Mouse (Mus musculus) stomach, embryonic 16.5 days (tissue): ENCODE results near the gene Cbfa2t3. TPM values are rescaled to one million over a fixed set of nuclear protein-coding genes. Genes with fewer than 3 reads are reported as not detected.

Experiments used
- ATAC-seq: fragments of 200-750 bp; cut with Nextera tagmentation; 2 replicates; pipeline ENCODE4 v1.8.0; 2017; ENCODE audit warnings: moderate number of reproducible peaks, moderate TSS enrichment; ENCODE audit not compliant: insufficient read depth, low FRiP score
- H3K27ac ChIP-seq: fragments of 300-500 bp; sonication (generic); 2 replicates; pipeline ENCODE4 v1.5.1; 2014; ENCODE audit warnings: low read length
- H3K27me3 ChIP-seq: fragments of 300-500 bp; sonication (generic); 2 replicates; pipeline ENCODE4 v1.6.1; 2014; ENCODE audit warnings: low read length, control low read depth, mixed read lengths; ENCODE audit not compliant: control insufficient read depth, insufficient read depth
- H3K36me3 ChIP-seq: fragments of 300-500 bp; sonication (generic); 2 replicates; pipeline ENCODE4 v1.6.1; 2014; ENCODE audit warnings: low read length; ENCODE audit not compliant: control insufficient read depth, insufficient read depth
- H3K4me1 ChIP-seq: fragments of 300-500 bp; sonication (generic); 2 replicates; pipeline ENCODE4 v1.6.1; 2014; ENCODE audit warnings: low read length, control low read depth, mixed read lengths; ENCODE audit not compliant: control insufficient read depth, insufficient read depth
- H3K4me2 ChIP-seq: fragments of 300-500 bp; sonication (generic); 2 replicates; pipeline ENCODE4 v1.6.1; 2014; ENCODE audit warnings: low read depth, low read length, mixed read lengths
- H3K4me3 ChIP-seq: fragments of 300-500 bp; sonication (generic); replicated peaks from 2 replicates; pipeline ENCODE4 v1.5.1; 2014; ENCODE audit warnings: mild to moderate bottlenecking, low read length
- H3K9ac ChIP-seq: fragments of 300-500 bp; sonication (generic); 2 replicates; pipeline ENCODE4 v1.6.1; 2014; ENCODE audit warnings: low read length
- H3K9me3 ChIP-seq: fragments of 300-500 bp; sonication (generic); replicated peaks from 2 replicates; pipeline ENCODE4 v1.6.1; 2016; ENCODE audit warnings: low read length, control low read depth; ENCODE audit not compliant: control insufficient read depth
- WGBS: fragments of 180-500 bp; shearing (Covaris S2); extraction: QIAGEN DNeasy Blood & Tissue Kit; methylation state at CpG from one replicate; pipeline ENCODE4 v1.1.7; 2014; 5-methylcytosine and 5-hydroxymethylcytosine counted together
- polyA plus RNA-seq: library from polyadenylated mRNA; unstranded; fragments of >200 nt; fragmentation: Nextera tagmentation; extraction: Ambion mirVana; gene quantifications from 2 replicates; pipeline ENCODE4 v1.2.1, GENCODE M21; 2015

Gene Cbfa2t3
- polyA plus RNA-seq, 1 experiment from 2014 or later, result 4.1 TPM

- H3K27me3 ChIP-seq, result no peaks in the 10 kb centered on the region
- H3K27ac ChIP-seq, result peak overlapping the region; percentile 53
- no peak overlapping the region for H3K4me2 ChIP-seq
- ATAC-seq, result no peak
- peaks cover 49% of the 10 kb centered on the region for H3K4me1 ChIP-seq
- no peaks in the 10 kb centered on the region for H3K36me3 ChIP-seq
- no peaks in the 10 kb centered on the region for H3K9me3 ChIP-seq
- peak overlapping the region; percentile 12 for H3K9ac ChIP-seq
- 34% methylated on average over 9 of the region's 9 CpGs for WGBS
- H3K4me3 ChIP-seq, result no peak overlapping the region
Observed at GRCm38 (mm10) chr8:122666338-122666764, 32.6 kb downstream of the Cbfa2t3 start.

- WGBS, result 56% methylated on average over 12 of the region's 14 CpGs
- H3K27ac ChIP-seq, result peak overlapping the region; percentile 66; the same call in 1 of the 2 replicates
- ATAC-seq, result peak; percentile 12; the same call in 1 of the 2 replicates
- peaks cover 54% of the 10 kb centered on the region for H3K4me1 ChIP-seq
- H3K4me2 ChIP-seq, result 0 out of 2 replicates have a peak overlapping the region, but pooled peaks have one; percentile 11
- H3K9me3 ChIP-seq, result no peaks in the 10 kb centered on the region
- no peak overlapping the region for H3K4me3 ChIP-seq
- no peaks in the 10 kb centered on the region for H3K36me3 ChIP-seq
- H3K27me3 ChIP-seq, result no peaks in the 10 kb centered on the region
- no peak overlapping the region for H3K9ac ChIP-seq
Observed at GRCm38 (mm10) chr8:122665667-122666316, 33.1 kb downstream of the Cbfa2t3 start.

- no peak overlapping the region for H3K4me3 ChIP-seq
- peaks cover 54% of the 10 kb centered on the region for H3K4me1 ChIP-seq
- ATAC-seq, result 0 out of 2 replicates have a peak, but pooled peaks have one; percentile 37
- no peak overlapping the region; the same call in 1 of the 2 replicates for H3K9ac ChIP-seq
- no peaks in the 10 kb centered on the region for H3K36me3 ChIP-seq
- 43% methylated on average over 8 of the region's 8 CpGs for WGBS
- H3K27me3 ChIP-seq, result no peaks in the 10 kb centered on the region
- no peak overlapping the region for H3K4me2 ChIP-seq
- no peaks in the 10 kb centered on the region for H3K9me3 ChIP-seq
- peak overlapping the region; percentile 66 for H3K27ac ChIP-seq
Observed at GRCm38 (mm10) chr8:122665221-122665620, 33.7 kb downstream of the Cbfa2t3 start.

- WGBS, result 63% methylated on average over 5 of the region's 5 CpGs
- no peak overlapping the region for H3K9ac ChIP-seq
- no peak overlapping the region for H3K4me3 ChIP-seq
- peaks cover 58% of the 10 kb centered on the region for H3K4me1 ChIP-seq
- ATAC-seq, result no peak
- H3K36me3 ChIP-seq, result no peaks in the 10 kb centered on the region
- no peaks in the 10 kb centered on the region for H3K27me3 ChIP-seq
- no peaks in the 10 kb centered on the region for H3K9me3 ChIP-seq
- H3K4me2 ChIP-seq, result no peak overlapping the region
- no peak overlapping the region for H3K27ac ChIP-seq
Observed at GRCm38 (mm10) chr8:122663670-122664069, 35.2 kb downstream of the Cbfa2t3 start.

GRCm38 (mm10) chr8:122663106-122663505, 35.8 kb downstream of the Cbfa2t3 start:
- Histone ChIP-seq H3K27ac (no peak overlapping the region), H3K9ac (0 out of 2 replicates have a peak overlapping the region, but pooled peaks have one; percentile 22), H3K4me3 (no peak overlapping the region), H3K9me3 (no peaks in the 10 kb centered on the region), H3K4me1 (peaks cover 60% of the 10 kb centered on the region), H3K4me2 (no peak overlapping the region), H3K36me3 (no peaks in the 10 kb centered on the region), H3K27me3 (no peaks in the 10 kb centered on the region)
- ATAC-seq, result no peak
- WGBS, result 73% methylated on average over 3 of the region's 3 CpGs

- Histone ChIP-seq H3K27ac (no peak overlapping the region), H3K36me3 (no peaks in the 10 kb centered on the region), H3K27me3 (no peaks in the 10 kb centered on the region), H3K4me1 (peaks cover 49% of the 10 kb centered on the region), H3K9ac (no peak overlapping the region), H3K4me2 (no peak overlapping the region), H3K4me3 (no peak overlapping the region), H3K9me3 (no peaks in the 10 kb centered on the region)
- ATAC-seq, result no peak
- 71% methylated on average over 2 of the region's 2 CpGs for WGBS
Observed at GRCm38 (mm10) chr8:122661894-122662293, 37.0 kb downstream of the Cbfa2t3 start.

- Histone ChIP-seq H3K36me3 (no peaks in the 10 kb centered on the region), H3K27ac (peak overlapping the region; percentile 34), H3K4me1 (peaks cover 42% of the 10 kb centered on the region), H3K9me3 (no peaks in the 10 kb centered on the region), H3K4me2 (no peak overlapping the region), H3K27me3 (no peaks in the 10 kb centered on the region), H3K9ac (0 out of 2 replicates have a peak overlapping the region, but pooled peaks have one; percentile 10), H3K4me3 (no peak overlapping the region)
- peak; percentile 78 for ATAC-seq
- WGBS, result 18% methylated on average over 7 of the region's 7 CpGs
Observed at GRCm38 (mm10) chr8:122661138-122661537, 37.8 kb downstream of the Cbfa2t3 start.

GRCm38 (mm10) chr8:122660022-122660421, 38.9 kb downstream of the Cbfa2t3 start:
- Histone ChIP-seq H3K4me2 (no peak overlapping the region), H3K9me3 (no peaks in the 10 kb centered on the region), H3K4me3 (no peak overlapping the region), H3K4me1 (peaks cover 36% of the 10 kb centered on the region), H3K27me3 (no peaks in the 10 kb centered on the region), H3K9ac (no peak overlapping the region), H3K36me3 (no peaks in the 10 kb centered on the region), H3K27ac (no peak overlapping the region)
- 72% methylated on average over 2 of the region's 2 CpGs for WGBS
- ATAC-seq, result no peak

GRCm38 (mm10) chr8:122658807-122659160, 40.1 kb downstream of the Cbfa2t3 start:
- no peak for ATAC-seq
- Histone ChIP-seq H3K4me1 (peaks cover 44% of the 10 kb centered on the region; the same call in 1 of the 2 replicates), H3K9ac (no peak overlapping the region), H3K4me3 (no peak overlapping the region), H3K9me3 (no peaks in the 10 kb centered on the region), H3K4me2 (no peak overlapping the region), H3K27me3 (no peaks in the 10 kb centered on the region), H3K36me3 (no peaks in the 10 kb centered on the region), H3K27ac (no peak overlapping the region)
- 70% methylated on average over 9 of the region's 9 CpGs for WGBS
